ENCODE assay signal across 19 mouse cellular contexts in genomic region chrX:168848062-168848461, GRCm38 (mm10).
"Had no signal": no experiment of that assay in that cellular context is flagged by ENCODE, and none has a peak within 500 bp of the region (broad histone marks: within the 10 kb centered on the region; RNA-seq: fewer than 3 reads in every experiment).

No protein-coding gene starts in this region.

- H3K27ac ChIP-seq: liver, embryonic 15.5 days; lung, embryonic 15.5 days; macrophage; midbrain, embryonic 13.5 days; midbrain, embryonic 15.5 days; neural tube, embryonic 12.5 days; stomach, embryonic 15.5 days; stomach, postnatal 0 days had no signal

- ATAC-seq: liver, postnatal 0 days; lung, postnatal 0 days; midbrain, embryonic 13.5 days; midbrain, embryonic 15.5 days had no signal

- H3K4me2 ChIP-seq: liver, embryonic 15.5 days; lung, embryonic 15.5 days; midbrain, embryonic 11.5 days; midbrain, embryonic 13.5 days; midbrain, embryonic 15.5 days; neural tube, embryonic 12.5 days; stomach, embryonic 15.5 days had no signal

- H3K36me3 ChIP-seq: liver, embryonic 15.5 days; lung, embryonic 15.5 days; midbrain, embryonic 13.5 days; midbrain, embryonic 15.5 days; neural tube, embryonic 12.5 days; stomach, embryonic 15.5 days had no signal

- H3K9me3 ChIP-seq: liver, embryonic 15.5 days; lung, embryonic 15.5 days; megakaryocyte, embryonic 14.5 days; midbrain, embryonic 13.5 days; midbrain, embryonic 15.5 days; neural tube, embryonic 12.5 days; stomach, embryonic 15.5 days had no signal

- H3K4me1 ChIP-seq: liver, embryonic 15.5 days; lung, embryonic 15.5 days; megakaryocyte, embryonic 14.5 days; midbrain, embryonic 13.5 days; midbrain, embryonic 15.5 days; neural tube, embryonic 12.5 days; stomach, embryonic 15.5 days had no signal

- DNase-seq: liver, postnatal 0 days; lung, adult 2 months; lung, postnatal 14 days; lung, postnatal 36 days; right cerebral cortex, postnatal 14 days; thymus, adult 2 months; thymus, postnatal 25 days; thymus, postnatal 4 days had no signal

- H3K9ac ChIP-seq: liver, embryonic 15.5 days; liver, postnatal 0 days; lung, embryonic 15.5 days; midbrain, embryonic 13.5 days; midbrain, embryonic 15.5 days; neural tube, embryonic 12.5 days; stomach, embryonic 15.5 days had no signal

- H3K27me3 ChIP-seq: liver, embryonic 15.5 days; midbrain, embryonic 15.5 days; neural tube, embryonic 12.5 days; stomach, embryonic 15.5 days had no signal

- H3K4me3 ChIP-seq: liver, embryonic 15.5 days; lung, embryonic 15.5 days; megakaryocyte, embryonic 14.5 days; midbrain, embryonic 13.5 days; midbrain, embryonic 15.5 days; neural tube, embryonic 12.5 days; stomach, embryonic 15.5 days had no signal
